Mouse (Mus musculus): ENCODE results near the gene Rmnd5b. TPM values are rescaled to one million over a fixed set of nuclear protein-coding genes. Genes with fewer than 3 reads are reported as not detected.
"Not testable (repeated sequence)": the region's sequence is repeated elsewhere in the genome, so short reads cannot be mapped to it uniquely, and the experiment has no call there.

Rmnd5b gene
- polyA plus RNA-seq, 1 experiment from 2014 or later: 77.0 TPM

DNA sequence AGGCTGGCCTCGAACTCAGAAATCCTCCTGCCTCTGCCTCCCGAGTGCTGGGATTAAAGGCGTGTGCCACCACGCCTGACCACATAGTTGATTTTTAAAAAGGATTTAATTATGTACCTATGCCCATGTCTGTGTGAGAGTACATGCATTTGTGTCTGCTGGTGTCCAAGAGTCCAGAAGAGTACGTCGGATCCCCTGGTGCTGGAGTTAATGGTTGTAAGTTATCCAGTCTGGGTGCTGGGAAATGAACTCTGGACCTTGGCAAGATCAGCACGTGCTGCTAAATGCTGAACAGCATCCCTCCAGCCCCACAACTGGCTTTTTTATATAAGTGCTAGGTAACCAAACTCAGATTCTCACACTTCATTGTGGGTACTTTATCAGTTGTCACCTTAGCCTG, 35.1 kb upstream of the Rmnd5b start:
- H3K36me3 ChIP-seq (ENCODE audit: control insufficient read depth, insufficient read depth, low read length): no peaks in the 10 kb centered on the region
- no peak overlapping the region for H3K4me3 ChIP-seq (ENCODE audit: low read depth, low read length)
- no peaks in the 10 kb centered on the region for H3K4me1 ChIP-seq (ENCODE audit: control insufficient read depth, insufficient read depth, low read length)
- 93% methylated on average over 7 of the region's 7 CpGs for WGBS
- H3K27ac ChIP-seq (ENCODE audit: low read depth, low read length): no peak overlapping the region
- DNase-seq (ENCODE audit: low spot score) (no peak), ATAC-seq (no peak)
- no peak overlapping the region for H3K4me2 ChIP-seq (ENCODE audit: low read length)
- no peaks in the 10 kb centered on the region for H3K9me3 ChIP-seq (replicated peaks; ENCODE audit: control insufficient read depth, low read length)
- no peak overlapping the region for H3K9ac ChIP-seq (ENCODE audit: low read length)
- H3K27me3 ChIP-seq (replicated peaks; ENCODE audit: control insufficient read depth, insufficient read depth, low read length): no peaks in the 10 kb centered on the region

DNA sequence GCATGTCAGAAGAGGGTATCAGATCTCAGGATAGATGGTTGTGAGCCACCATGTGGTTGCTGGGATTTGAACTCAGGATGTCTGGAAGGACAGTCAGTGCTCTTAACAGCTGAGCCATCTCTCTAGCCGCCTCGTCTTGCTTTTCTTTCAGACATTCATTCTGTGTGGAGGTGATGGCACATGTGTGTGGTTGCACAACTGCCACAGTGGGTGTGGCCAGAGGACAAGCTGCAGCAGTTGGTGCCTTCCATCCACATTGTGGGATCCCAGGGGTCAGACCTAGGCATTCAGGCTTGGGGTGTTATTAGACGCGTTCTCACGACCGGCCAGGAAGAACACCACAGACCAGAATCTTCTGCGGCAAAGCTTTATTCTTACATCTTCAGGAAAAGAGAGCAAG, 29.1 kb upstream of the Rmnd5b start:
- DNase-seq (ENCODE audit: low spot score); H3K27ac ChIP-seq (ENCODE audit: low read depth, low read length); H3K9me3 ChIP-seq (replicated peaks; ENCODE audit: control insufficient read depth, low read length); ATAC-seq; H3K9ac ChIP-seq (ENCODE audit: low read length); H3K4me3 ChIP-seq (ENCODE audit: low read depth, low read length); H3K27me3 ChIP-seq (replicated peaks; ENCODE audit: control insufficient read depth, insufficient read depth, low read length); H3K36me3 ChIP-seq (ENCODE audit: control insufficient read depth, insufficient read depth, low read length); H3K4me2 ChIP-seq (ENCODE audit: low read length); H3K4me1 ChIP-seq (ENCODE audit: control insufficient read depth, insufficient read depth, low read length): not testable (repeated sequence)
- WGBS: 94% methylated on average over 7 of the region's 7 CpGs

DNA sequence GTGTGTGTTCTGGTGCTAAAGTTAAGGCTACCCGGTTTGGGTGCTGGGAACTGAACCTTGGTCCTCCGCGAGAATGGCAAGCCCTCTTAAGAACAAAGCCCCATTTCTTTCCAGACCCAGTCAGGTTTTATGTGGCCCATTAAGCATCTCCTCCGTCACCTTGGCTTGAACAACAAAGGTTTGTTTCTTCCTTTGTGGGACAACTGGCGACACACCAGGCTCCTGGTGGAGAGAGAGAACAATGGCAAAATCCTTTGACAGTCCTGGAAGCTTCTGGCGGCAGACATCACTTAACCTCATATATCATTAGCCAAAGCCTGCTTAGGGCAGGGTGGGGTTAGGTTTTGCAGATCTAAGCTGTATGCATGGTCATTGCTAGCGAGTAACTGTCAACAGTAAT, 26.9 kb upstream of the Rmnd5b start:
- Histone ChIP-seq H3K27me3 (replicated peaks; ENCODE audit: control insufficient read depth, insufficient read depth, low read length) (no peaks in the 10 kb centered on the region), H3K4me1 (ENCODE audit: control insufficient read depth, insufficient read depth, low read length) (no peaks in the 10 kb centered on the region), H3K4me3 (ENCODE audit: low read depth, low read length) (no peak overlapping the region), H3K9me3 (replicated peaks; ENCODE audit: control insufficient read depth, low read length) (no peaks in the 10 kb centered on the region), H3K4me2 (ENCODE audit: low read length) (no peak overlapping the region), H3K27ac (ENCODE audit: low read depth, low read length) (no peak overlapping the region), H3K9ac (ENCODE audit: low read length) (no peak overlapping the region), H3K36me3 (ENCODE audit: control insufficient read depth, insufficient read depth, low read length) (no peaks in the 10 kb centered on the region)
- ATAC-seq (no peak), DNase-seq (ENCODE audit: low spot score) (no peak)
- 64% methylated on average over 7 of the region's 7 CpGs for WGBS

DNA sequence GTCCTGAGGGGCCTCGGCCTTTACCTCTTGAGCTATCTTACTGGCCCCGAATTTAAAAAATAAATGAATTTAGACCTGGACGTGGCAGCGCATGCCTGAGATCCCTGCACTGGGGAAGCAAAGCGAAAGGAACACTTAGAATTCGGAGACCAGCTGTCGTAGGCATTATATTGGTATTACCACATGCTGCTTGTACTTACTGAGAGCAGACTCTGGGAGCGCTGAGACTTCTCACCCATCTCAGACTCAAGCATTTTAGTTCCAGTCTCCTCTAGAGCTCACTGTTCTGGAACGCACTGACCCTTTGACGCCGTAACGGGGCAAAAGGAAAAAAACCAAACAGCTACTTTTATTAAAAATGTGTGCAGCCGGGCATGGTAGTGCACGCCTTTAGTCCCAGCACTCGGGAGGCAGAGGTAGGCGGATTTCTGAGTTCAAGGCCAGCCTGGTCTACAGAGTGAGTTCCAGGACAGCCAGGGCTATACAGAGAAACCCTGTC, 26.2 kb upstream of the Rmnd5b start:
- Histone ChIP-seq H3K27me3 (replicated peaks; ENCODE audit: control insufficient read depth, insufficient read depth, low read length) (no peaks in the 10 kb centered on the region), H3K36me3 (ENCODE audit: control insufficient read depth, insufficient read depth, low read length) (no peaks in the 10 kb centered on the region), H3K4me3 (ENCODE audit: low read depth, low read length) (no peak overlapping the region), H3K9ac (ENCODE audit: low read length) (no peak overlapping the region), H3K9me3 (replicated peaks; ENCODE audit: control insufficient read depth, low read length) (no peaks in the 10 kb centered on the region), H3K4me2 (ENCODE audit: low read length) (no peak overlapping the region), H3K27ac (ENCODE audit: low read depth, low read length) (no peak overlapping the region), H3K4me1 (ENCODE audit: control insufficient read depth, insufficient read depth, low read length) (no peaks in the 10 kb centered on the region)
- WGBS: 85% methylated on average over 16 of the region's 16 CpGs
- DNase-seq (ENCODE audit: low spot score) (no peak), ATAC-seq (no peak)

DNA sequence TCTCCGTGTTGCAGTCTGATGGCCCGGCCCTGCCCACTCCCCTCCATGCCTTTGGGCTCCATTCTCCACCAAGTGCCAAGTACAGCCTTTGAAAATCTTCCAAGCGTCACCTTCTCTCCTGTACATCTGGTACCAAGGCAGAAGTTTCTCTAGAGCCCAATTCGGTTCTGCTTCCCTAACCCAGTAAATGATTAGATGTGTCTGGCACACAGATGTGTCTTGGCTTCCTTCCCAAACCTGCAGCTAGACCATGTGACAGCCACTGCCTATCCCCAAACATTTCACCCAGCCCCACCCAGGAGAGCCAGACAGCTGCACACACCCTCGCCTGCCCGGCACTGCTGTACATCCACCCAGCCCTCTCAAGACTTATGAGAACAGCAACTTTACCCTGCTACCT, 23.0 kb upstream of the Rmnd5b start:
- no peak for DNase-seq (ENCODE audit: low spot score)

DNA sequence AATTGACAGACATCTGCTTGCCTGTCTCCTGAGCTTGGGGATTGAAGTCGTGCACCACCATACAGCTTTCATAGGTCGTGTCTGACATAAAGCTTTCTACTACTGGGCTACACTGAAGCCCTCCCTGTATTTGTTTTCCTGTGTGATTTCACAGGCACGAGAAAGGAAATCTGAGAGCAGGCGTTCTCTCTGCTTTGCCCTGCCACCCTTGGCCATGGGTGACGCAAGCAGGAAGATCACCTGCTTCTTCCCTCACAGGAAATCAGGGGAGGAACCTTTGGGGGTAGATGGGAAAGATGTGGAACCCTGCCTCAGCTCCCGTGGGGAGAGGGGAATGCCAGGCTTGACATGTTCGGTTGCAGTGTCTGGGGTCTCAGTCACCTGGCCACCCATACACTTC, 22.6 kb upstream of the Rmnd5b start:
- Histone ChIP-seq H3K4me3 (ENCODE audit: low read depth, low read length) (no peak overlapping the region), H3K4me2 (ENCODE audit: low read length) (no peak overlapping the region), H3K4me1 (ENCODE audit: control insufficient read depth, insufficient read depth, low read length) (no peaks in the 10 kb centered on the region), H3K9ac (ENCODE audit: low read length) (no peak overlapping the region), H3K9me3 (replicated peaks; ENCODE audit: control insufficient read depth, low read length) (no peaks in the 10 kb centered on the region), H3K27ac (ENCODE audit: low read depth, low read length) (no peak overlapping the region), H3K27me3 (replicated peaks; ENCODE audit: control insufficient read depth, insufficient read depth, low read length) (no peaks in the 10 kb centered on the region), H3K36me3 (ENCODE audit: control insufficient read depth, insufficient read depth, low read length) (no peaks in the 10 kb centered on the region)
- no peak for ATAC-seq
- 78% methylated on average over 7 of the region's 7 CpGs for WGBS
- no peak for DNase-seq (ENCODE audit: low spot score)

More for the DNA sequence above, 23.0 kb upstream of the Rmnd5b start:
- no peak overlapping the region for H3K27ac ChIP-seq (ENCODE audit: low read depth, low read length)
- H3K9ac ChIP-seq (ENCODE audit: low read length): no peak overlapping the region
- H3K4me3 ChIP-seq (ENCODE audit: low read depth, low read length): no peak overlapping the region
- H3K4me2 ChIP-seq (ENCODE audit: low read length): no peak overlapping the region
- no peaks in the 10 kb centered on the region for H3K9me3 ChIP-seq (replicated peaks; ENCODE audit: control insufficient read depth, low read length)
- no peaks in the 10 kb centered on the region for H3K4me1 ChIP-seq (ENCODE audit: control insufficient read depth, insufficient read depth, low read length)
- no peak for ATAC-seq
- no peaks in the 10 kb centered on the region for H3K27me3 ChIP-seq (replicated peaks; ENCODE audit: control insufficient read depth, insufficient read depth, low read length)
- no peaks in the 10 kb centered on the region for H3K36me3 ChIP-seq (ENCODE audit: control insufficient read depth, insufficient read depth, low read length)
- WGBS: 67% methylated on average over 6 of the region's 6 CpGs

DNA sequence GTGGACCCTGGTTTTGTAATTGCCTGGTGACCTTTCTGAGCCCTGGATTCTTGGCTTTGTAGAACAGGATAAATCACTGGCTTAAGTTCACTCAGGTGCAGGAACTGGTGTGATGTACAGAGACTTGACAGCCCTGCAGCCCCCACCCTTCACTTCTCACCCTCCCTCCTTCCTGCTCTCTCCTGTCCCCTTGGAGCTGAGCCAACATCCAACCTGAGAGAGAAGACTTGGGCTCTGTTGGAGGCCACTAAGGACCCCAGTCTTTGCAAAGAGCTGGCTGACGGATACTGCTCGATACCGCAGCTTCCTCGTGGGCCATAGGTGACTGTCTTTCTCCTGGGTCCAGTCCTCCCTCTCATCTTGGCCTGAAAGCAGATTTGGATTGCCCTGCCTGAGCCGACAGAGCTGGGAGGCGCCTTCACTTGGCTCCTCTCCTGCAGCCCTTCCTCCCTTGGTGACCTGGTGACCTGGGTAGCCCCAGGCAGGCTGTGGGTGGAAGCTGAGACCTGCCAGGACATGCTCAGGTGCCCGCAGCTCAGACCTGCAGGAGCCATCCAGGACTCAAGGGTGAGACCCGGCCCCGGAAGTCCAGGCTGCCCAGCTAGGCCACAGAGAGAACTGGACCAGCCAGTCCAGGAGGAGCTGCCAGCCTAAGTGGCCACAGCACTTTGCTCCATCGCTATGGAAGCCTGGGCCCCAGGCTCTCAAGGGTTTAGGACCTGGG, 21.3 kb upstream of the Rmnd5b start:
- H3K9ac ChIP-seq (ENCODE audit: low read length): no peak overlapping the region
- WGBS: 84% methylated on average over 10 of the region's 10 CpGs
- DNase-seq (ENCODE audit: low spot score) (no peak), ATAC-seq (no peak)
- no peaks in the 10 kb centered on the region for H3K9me3 ChIP-seq (replicated peaks; ENCODE audit: control insufficient read depth, low read length)
- H3K27ac ChIP-seq (ENCODE audit: low read depth, low read length): no peak overlapping the region
- no peak overlapping the region for H3K4me2 ChIP-seq (ENCODE audit: low read length)
- H3K27me3 ChIP-seq (replicated peaks; ENCODE audit: control insufficient read depth, insufficient read depth, low read length): no peaks in the 10 kb centered on the region
- no peak overlapping the region for H3K4me3 ChIP-seq (ENCODE audit: low read depth, low read length)
- no peaks in the 10 kb centered on the region for H3K36me3 ChIP-seq (ENCODE audit: control insufficient read depth, insufficient read depth, low read length)
- H3K4me1 ChIP-seq (ENCODE audit: control insufficient read depth, insufficient read depth, low read length): no peaks in the 10 kb centered on the region

DNA sequence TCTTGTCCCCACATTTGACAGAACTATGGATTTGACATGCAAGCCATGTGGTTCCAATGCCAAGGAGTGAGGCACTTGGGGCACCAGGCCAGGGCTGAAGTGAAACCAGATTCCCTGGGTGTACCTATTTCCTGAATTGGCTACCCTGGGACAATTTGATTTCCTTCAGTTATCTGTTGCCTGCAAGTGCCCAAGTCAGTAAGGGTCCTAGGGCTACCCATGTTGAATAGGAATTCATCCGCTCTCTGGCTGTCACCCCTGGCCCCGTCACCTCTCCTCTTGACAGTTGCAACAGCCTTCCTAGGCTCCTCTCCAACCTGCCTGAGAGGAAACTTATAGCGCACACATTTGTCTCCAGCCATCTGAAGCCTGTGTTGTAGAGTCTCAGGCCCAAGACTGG, 19.2 kb upstream of the Rmnd5b start:
- Histone ChIP-seq H3K4me1 (ENCODE audit: control insufficient read depth, insufficient read depth, low read length) (peaks cover 3% of the 10 kb centered on the region; the same call in 1 of the 2 replicates), H3K9me3 (replicated peaks; ENCODE audit: control insufficient read depth, low read length) (no peaks in the 10 kb centered on the region), H3K4me2 (ENCODE audit: low read length) (no peak overlapping the region), H3K27me3 (replicated peaks; ENCODE audit: control insufficient read depth, insufficient read depth, low read length) (peaks cover 10% of the 10 kb centered on the region), H3K9ac (ENCODE audit: low read length) (no peak overlapping the region), H3K27ac (ENCODE audit: low read depth, low read length) (no peak overlapping the region), H3K4me3 (ENCODE audit: low read depth, low read length) (no peak overlapping the region), H3K36me3 (ENCODE audit: control insufficient read depth, insufficient read depth, low read length) (no peaks in the 10 kb centered on the region)
- DNase-seq (ENCODE audit: low spot score) (no peak), ATAC-seq (no peak)
- WGBS: 87% methylated on average over 3 of the region's 3 CpGs

DNA sequence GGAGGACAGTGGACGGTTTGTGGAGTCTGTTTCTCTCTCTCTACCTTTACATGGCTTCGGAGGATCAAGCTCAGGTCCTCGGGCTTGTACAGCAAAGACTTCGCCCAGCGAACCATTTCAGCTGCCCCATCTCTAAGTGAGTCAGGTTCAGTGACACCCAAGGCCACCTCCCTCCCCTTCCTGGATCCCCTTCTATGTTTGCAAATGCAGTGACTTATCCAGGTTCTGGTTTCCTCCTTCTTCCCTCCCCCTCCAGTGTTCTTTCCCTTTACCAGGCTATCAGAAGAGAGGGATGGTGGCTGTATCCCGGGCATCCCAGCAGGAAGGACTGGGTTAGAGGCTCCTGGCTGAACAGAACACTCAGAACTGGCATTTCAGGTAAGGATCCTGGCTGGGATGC, 18.0 kb upstream of the Rmnd5b start:
- Histone ChIP-seq H3K4me3 (ENCODE audit: low read depth, low read length) (no peak overlapping the region), H3K9ac (ENCODE audit: low read length) (no peak overlapping the region), H3K4me2 (ENCODE audit: low read length) (no peak overlapping the region), H3K36me3 (ENCODE audit: control insufficient read depth, insufficient read depth, low read length) (no peaks in the 10 kb centered on the region), H3K9me3 (replicated peaks; ENCODE audit: control insufficient read depth, low read length) (no peaks in the 10 kb centered on the region), H3K4me1 (ENCODE audit: control insufficient read depth, insufficient read depth, low read length) (peaks cover 3% of the 10 kb centered on the region; the same call in 1 of the 2 replicates), H3K27ac (ENCODE audit: low read depth, low read length) (no peak overlapping the region), H3K27me3 (replicated peaks; ENCODE audit: control insufficient read depth, insufficient read depth, low read length) (peaks cover 13% of the 10 kb centered on the region)
- ATAC-seq (no peak), DNase-seq (ENCODE audit: low spot score) (no peak)
- WGBS: 87% methylated on average over 6 of the region's 6 CpGs

All from forebrain, embryonic 14.5 days (tissue).